Mouse (Mus musculus) small intestine, adult 2 months (tissue): Measurements from ENCODE around the gene 3110009E18Rik. TPM values are rescaled to one million over a fixed set of nuclear protein-coding genes. Genes with fewer than 3 reads are reported as not detected.

Source experiments
- H3K27ac ChIP-seq: fragments of 200-500 bp; 2 replicates; pipeline ENCODE4 v1.5.1; 2012; ENCODE audit warnings: low read depth, low read length, control low read depth, inconsistent platforms; ENCODE audit not compliant: insufficient read depth
- H3K27me3 ChIP-seq: fragments of 200-500 bp; 2 replicates; pipeline ENCODE4 v1.6.1; 2012; ENCODE audit warnings: mild to moderate bottlenecking, moderate library complexity, low read length, inconsistent platforms; ENCODE audit not compliant: control insufficient read depth, insufficient read depth
- H3K36me3 ChIP-seq: fragments of 200-500 bp; 2 replicates; pipeline ENCODE4 v1.6.1; 2012; ENCODE audit warnings: mild to moderate bottlenecking, low read length, control low read depth, inconsistent platforms; ENCODE audit not compliant: control insufficient read depth, insufficient read depth
- H3K4me1 ChIP-seq: fragments of 200-500 bp; 2 replicates; pipeline ENCODE4 v1.6.1; 2012; ENCODE audit warnings: low read length, inconsistent platforms, mixed read lengths; ENCODE audit not compliant: control insufficient read depth, insufficient read depth, insufficient read length
- H3K4me3 ChIP-seq: fragments of 200-500 bp; 2 replicates; pipeline ENCODE4 v1.5.1; 2012; ENCODE audit warnings: low read depth, mild to moderate bottlenecking, control low read depth, inconsistent platforms, low read length, moderate library complexity
- CTCF ChIP-seq: fragments of 200-500 bp; IDR thresholded peaks from 2 replicates; pipeline ENCODE4 v1.5.1; 2012; ENCODE audit warnings: low read depth, mild to moderate bottlenecking, control low read depth, inconsistent platforms, low read length, moderate library complexity, mixed read lengths; ENCODE audit not compliant: insufficient replicate concordance, insufficient read length; ENCODE audit errors: extremely low read depth
- POLR2A ChIP-seq: fragments of 200-500 bp; IDR thresholded peaks from 2 replicates; pipeline ENCODE4 v1.6.1; 2012; ENCODE audit warnings: low read depth, mild to moderate bottlenecking, control low read depth, inconsistent platforms, low read length, moderate library complexity
- WGBS: fragments of 180-500 bp; shearing (Covaris S2); methylation state at CpG from one replicate; pipeline ENCODE4 v1.1.7; 2018; 5-methylcytosine and 5-hydroxymethylcytosine counted together
- polyA plus RNA-seq: library from polyadenylated mRNA; depleted of rRNA; stranded (reverse); fragments of >200 nt; gene quantifications from 2 replicates; pipeline ENCODE4 v1.2.3, GENCODE M21; 2012; rRNA removed

3110009E18Rik gene
- polyA plus RNA-seq, 1 experiment, result not detected

- 88% methylated on average over 6 of the region's 6 CpGs for WGBS
- Histone ChIP-seq H3K36me3 (no peaks in the 10 kb centered on the region), H3K27me3 (no peaks in the 10 kb centered on the region), H3K4me3 (no peak overlapping the region), H3K27ac (no peak overlapping the region), H3K4me1 (no peaks in the 10 kb centered on the region)
- TF ChIP-seq CTCF (no peak), POLR2A (no peak)
These were observed 114.7 kb downstream of the 3110009E18Rik start for GRCm38 (mm10) chr1:120235631-120236215.

- 88% methylated on average over 14 of the region's 14 CpGs for whole genome bisulfite sequencing
- no peak overlapping the region for H3K27ac ChIP-seq
- H3K36me3 ChIP-seq, result no peaks in the 10 kb centered on the region
- H3K27me3 ChIP-seq, result no peaks in the 10 kb centered on the region
- TF ChIP-seq POLR2A (no peak), CTCF (no peak)
- H3K4me3 ChIP-seq, result no peak overlapping the region
- H3K4me1 ChIP-seq, result no peaks in the 10 kb centered on the region
These were observed 115.4 kb downstream of the 3110009E18Rik start for GRCm38 (mm10) chr1:120236424-120236823.

- whole genome bisulfite sequencing, result 93% methylated on average over 1 of the region's 1 CpGs
- TF ChIP-seq CTCF, result no peak
- TF ChIP-seq POLR2A, result no peak
These were observed 116.1 kb downstream of the 3110009E18Rik start for GRCm38 (mm10) chr1:120237068-120237467.

More at GRCm38 (mm10) chr1:120237068-120237467, 116.1 kb downstream of the 3110009E18Rik start:
- H3K4me3 ChIP-seq, result no peak overlapping the region
- H3K27me3 ChIP-seq, result no peaks in the 10 kb centered on the region
- H3K4me1 ChIP-seq, result no peaks in the 10 kb centered on the region
- no peaks in the 10 kb centered on the region for H3K36me3 ChIP-seq
- H3K27ac ChIP-seq, result no peak overlapping the region

Other genes starting within 250 kb of the 3110009E18Rik start
- gene Tmem177, start 208.0 kb upstream of the 3110009E18Rik start, polyA plus RNA-seq, result 2.1 and 2.6 TPM in 2 replicates
- gene Cfap221, start 124.0 kb upstream of the 3110009E18Rik start, polyA plus RNA-seq, result not detected in 2 replicates
- 1.1 and 2.5 TPM in 2 replicates for gene Sctr, start 114.3 kb upstream of the 3110009E18Rik start, polyA plus RNA-seq
- gene Tmem37, start 47.1 kb upstream of the 3110009E18Rik start, polyA plus RNA-seq, result 121 and 171 TPM in 2 replicates
- 419 and 468 TPM in 2 replicates for gene Dbi, start 109 bp upstream of the 3110009E18Rik start, polyA plus RNA-seq
- 11.2 and 12.9 TPM in 2 replicates for gene Steap3, start 151.5 kb downstream of the 3110009E18Rik start, polyA plus RNA-seq
- not detected in 2 replicates for gene C1ql2, start 219.4 kb downstream of the 3110009E18Rik start, polyA plus RNA-seq